Comparison of ENCODE assay signal across 8 mouse cellular contexts in the genomic region with DNA sequence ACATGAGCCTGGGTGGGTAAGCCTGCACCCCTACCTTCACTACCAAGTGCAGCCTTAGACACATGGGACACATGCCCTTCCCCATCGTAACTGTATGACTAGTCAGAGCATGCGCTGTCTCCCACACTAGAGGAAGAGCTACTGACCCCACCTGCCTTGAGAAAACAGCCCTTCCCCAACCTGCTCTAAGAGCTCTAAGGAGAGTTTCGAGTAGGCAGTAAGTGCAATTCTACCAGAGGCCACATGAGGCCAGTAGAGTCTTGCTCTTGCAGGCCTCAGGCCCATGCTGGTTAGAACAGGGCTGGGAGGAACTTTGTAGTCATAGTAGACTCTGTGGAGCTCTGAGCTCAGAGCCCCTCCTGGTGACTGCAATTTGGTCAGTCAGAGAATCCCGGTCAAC. TPM values are rescaled to one million over a fixed set of nuclear protein-coding genes. Genes with fewer than 3 reads are reported as not detected.
DNase-seq lines count a peak whose midpoint lies in the region; ATAC-seq and TF ChIP-seq lines count a peak whose summit lies in the region.

No protein-coding gene starts in this region.

- no peak overlapping the region for H3K27ac ChIP-seq in embryonic facial prominence, embryonic 10.5 days (replicated peaks)
- no peak overlapping the region for H3K27ac ChIP-seq in heart, embryonic 13.5 days (replicated peaks)
- H3K27ac ChIP-seq in kidney, postnatal 0 days = no peak overlapping the region
- no peak overlapping the region for H3K27ac ChIP-seq in liver, embryonic 13.5 days
- H3K27ac ChIP-seq in testis, adult 2 months (ENCODE audit: control insufficient read depth, insufficient read depth, low read depth, low read length) = no peak overlapping the region

- 47% methylated on average over 4 of the region's 4 CpGs for WGBS in embryonic facial prominence, embryonic 10.5 days
- 30% methylated on average over 4 of the region's 4 CpGs for WGBS in heart, embryonic 13.5 days
- 34% methylated on average over 4 of the region's 4 CpGs for WGBS in kidney, postnatal 0 days
- 30% methylated on average over 4 of the region's 4 CpGs for WGBS in liver, embryonic 13.5 days (ENCODE audit: insufficient replicate concordance)

- TF ChIP-seq CTCF in kidney, postnatal 0 days (IDR thresholded peaks at IDR 0.05; ENCODE audit: low read depth) = peak; percentile 77
- TF ChIP-seq CTCF in testis, adult 2 months (IDR thresholded peaks at IDR 0.05; ENCODE audit: control insufficient read depth, insufficient read depth, insufficient replicate concordance, low read depth, low read length) = peak; percentile 58; the same call in 1 of the 2 replicates

- no peak overlapping the region for H3K4me3 ChIP-seq in embryonic facial prominence, embryonic 10.5 days
- H3K4me3 ChIP-seq in heart, embryonic 13.5 days = no peak overlapping the region
- H3K4me3 ChIP-seq in kidney, postnatal 0 days (replicated peaks; ENCODE audit: low read depth, low read length) = no peak overlapping the region
- H3K4me3 ChIP-seq in liver, embryonic 13.5 days (replicated peaks) = no peak overlapping the region
- no peak overlapping the region for H3K4me3 ChIP-seq in testis, adult 2 months (ENCODE audit: control insufficient read depth, low read depth, low read length)

- no peaks in the 10 kb centered on the region for H3K36me3 ChIP-seq in embryonic facial prominence, embryonic 10.5 days (replicated peaks)
- H3K36me3 ChIP-seq in heart, embryonic 13.5 days = no peaks in the 10 kb centered on the region
- H3K36me3 ChIP-seq in kidney, postnatal 0 days (ENCODE audit: insufficient read depth, low read length) = no peaks in the 10 kb centered on the region
- no peaks in the 10 kb centered on the region for H3K36me3 ChIP-seq in liver, embryonic 13.5 days
- no peaks in the 10 kb centered on the region for H3K36me3 ChIP-seq in testis, adult 2 months (ENCODE audit: control insufficient read depth, insufficient read depth, low read length)

- no peaks in the 10 kb centered on the region for H3K4me1 ChIP-seq in embryonic facial prominence, embryonic 10.5 days
- peaks cover 4% of the 10 kb centered on the region; the same call in 1 of the 2 replicates for H3K4me1 ChIP-seq in heart, embryonic 13.5 days
- no peaks in the 10 kb centered on the region for H3K4me1 ChIP-seq in kidney, postnatal 0 days (replicated peaks; ENCODE audit: insufficient read depth, low read length)
- H3K4me1 ChIP-seq in liver, embryonic 13.5 days (replicated peaks) = peaks cover 6% of the 10 kb centered on the region
- H3K4me1 ChIP-seq in testis, adult 2 months (ENCODE audit: control insufficient read depth, insufficient read depth, low read length) = peaks cover 3% of the 10 kb centered on the region

- peak; percentile 93 for DNase-seq in A20 (ENCODE audit: low read depth, low spot score)
- DNase-seq in R1 (ENCODE audit: low read depth, low spot score) = peak; percentile 92
- peak; percentile 54 for DNase-seq in embryonic facial prominence, embryonic 10.5 days (ENCODE audit: low spot score)
- peak; percentile 79 for DNase-seq in kidney, postnatal 0 days (ENCODE audit: low spot score)
- DNase-seq in liver, embryonic 13.5 days = peak; percentile 38
- DNase-seq in neural tube, embryonic 10.5 days (ENCODE audit: extremely low spot score, low spot score) = peak; percentile 36

- H3K4me2 ChIP-seq in heart, embryonic 13.5 days = no peak overlapping the region
- H3K4me2 ChIP-seq in kidney, postnatal 0 days (ENCODE audit: low read length) = no peak overlapping the region
- H3K4me2 ChIP-seq in liver, embryonic 13.5 days = no peak overlapping the region

- H3K9me3 ChIP-seq in embryonic facial prominence, embryonic 10.5 days = no peaks in the 10 kb centered on the region
- no peaks in the 10 kb centered on the region for H3K9me3 ChIP-seq in heart, embryonic 13.5 days
- no peaks in the 10 kb centered on the region for H3K9me3 ChIP-seq in kidney, postnatal 0 days (replicated peaks; ENCODE audit: low read length)
- H3K9me3 ChIP-seq in liver, embryonic 13.5 days (replicated peaks) = 0 out of 2 replicates have a peak, but pooled peaks cover 5% of the 10 kb centered on the region

- no peak for TF ChIP-seq POLR2A in testis, adult 2 months (IDR thresholded peaks at IDR 0.05; ENCODE audit: control insufficient read depth, low read depth, low read length)

- H3K27me3 ChIP-seq in embryonic facial prominence, embryonic 10.5 days (replicated peaks; ENCODE audit: low read depth, poor library complexity, severe bottlenecking) = no peaks in the 10 kb centered on the region
- 0 out of 2 replicates have a peak, but pooled peaks cover 1% of the 10 kb centered on the region for H3K27me3 ChIP-seq in heart, embryonic 13.5 days (replicated peaks)
- H3K27me3 ChIP-seq in kidney, postnatal 0 days (ENCODE audit: insufficient read depth, low read length) = no peaks in the 10 kb centered on the region
- H3K27me3 ChIP-seq in liver, embryonic 13.5 days = no peaks in the 10 kb centered on the region
- H3K27me3 ChIP-seq in testis, adult 2 months (ENCODE audit: control insufficient read depth, insufficient read depth, low read length) = no peaks in the 10 kb centered on the region

- ATAC-seq in heart, embryonic 13.5 days (ENCODE audit: extremely low read depth, insufficient number of reproducible peaks, low FRiP score, low TSS enrichment) = peak; percentile 32; the same call in 1 of the 2 replicates
- ATAC-seq in kidney, postnatal 0 days (replicated peaks; ENCODE audit: low FRiP score, low read depth) = peak; percentile 25; the same call in 1 of the 2 replicates
- peak; percentile 29; the same call in 1 of the 2 replicates for ATAC-seq in liver, embryonic 13.5 days (ENCODE audit: low read depth)

- H3K9ac ChIP-seq in heart, embryonic 13.5 days = no peak overlapping the region
- no peak overlapping the region for H3K9ac ChIP-seq in kidney, postnatal 0 days (ENCODE audit: low read depth, low read length)
- H3K9ac ChIP-seq in liver, embryonic 13.5 days = no peak overlapping the region

RNA-seq across cellular contexts. Expression of a gene that starts 34.7 kb away (rescaled TPM):
- polyA plus RNA-seq in embryonic facial prominence, embryonic 10.5 days (2016; fragmentation: Nextera tagmentation; extraction: Ambion mirVana) = 11.4 and 12.1 TPM in 2 replicates
- polyA plus RNA-seq in heart, embryonic 13.5 days (2015; fragmentation: Nextera tagmentation; extraction: Ambion mirVana) = 2.8 and 3.1 TPM in 2 replicates
- polyA plus RNA-seq in kidney, postnatal 0 days (2015; fragmentation: Nextera tagmentation; extraction: Ambion mirVana) = 6.4 and 6.9 TPM in 2 replicates
- polyA plus RNA-seq in liver, embryonic 13.5 days (2015; fragmentation: Nextera tagmentation; extraction: Ambion mirVana) = 0.46 and 0.52 TPM in 2 replicates
- polyA plus RNA-seq in testis, adult 2 months (2012; rRNA removed) = 1.0 and 1.3 TPM in 2 replicates

Comparison
In these comparisons a context has a peak if more than half of its experiments do, and no peak if none do; other contexts are left out.
1. DNase-seq: peak in every context shown above with its lines; median percentile 93 in A20; 92 in R1; 79 in kidney, postnatal 0 days; 54 in embryonic facial prominence, embryonic 10.5 days; 38 in liver, embryonic 13.5 days; 36 in neural tube, embryonic 10.5 days.